Mouse (Mus musculus) stomach, embryonic 16.5 days (tissue): ENCODE data around the gene Zfyve27. TPM values are rescaled to one million over a fixed set of nuclear protein-coding genes. Genes with fewer than 3 reads are reported as not detected.

Source experiments
- ATAC-seq: fragments of 200-750 bp; cut with Nextera tagmentation; 2 replicates; pipeline ENCODE4 v1.8.0; 2017; ENCODE audit warnings: moderate number of reproducible peaks, moderate TSS enrichment; ENCODE audit not compliant: insufficient read depth, low FRiP score
- H3K27ac ChIP-seq: fragments of 300-500 bp; sonication (generic); 2 replicates; pipeline ENCODE4 v1.5.1; 2014; ENCODE audit warnings: low read length
- H3K27me3 ChIP-seq: fragments of 300-500 bp; sonication (generic); 2 replicates; pipeline ENCODE4 v1.6.1; 2014; ENCODE audit warnings: low read length, control low read depth, mixed read lengths; ENCODE audit not compliant: control insufficient read depth, insufficient read depth
- H3K36me3 ChIP-seq: fragments of 300-500 bp; sonication (generic); 2 replicates; pipeline ENCODE4 v1.6.1; 2014; ENCODE audit warnings: low read length; ENCODE audit not compliant: control insufficient read depth, insufficient read depth
- H3K4me1 ChIP-seq: fragments of 300-500 bp; sonication (generic); 2 replicates; pipeline ENCODE4 v1.6.1; 2014; ENCODE audit warnings: low read length, control low read depth, mixed read lengths; ENCODE audit not compliant: control insufficient read depth, insufficient read depth
- H3K4me2 ChIP-seq: fragments of 300-500 bp; sonication (generic); 2 replicates; pipeline ENCODE4 v1.6.1; 2014; ENCODE audit warnings: low read depth, low read length, mixed read lengths
- H3K4me3 ChIP-seq: fragments of 300-500 bp; sonication (generic); replicated peaks from 2 replicates; pipeline ENCODE4 v1.5.1; 2014; ENCODE audit warnings: mild to moderate bottlenecking, low read length
- H3K9ac ChIP-seq: fragments of 300-500 bp; sonication (generic); 2 replicates; pipeline ENCODE4 v1.6.1; 2014; ENCODE audit warnings: low read length
- H3K9me3 ChIP-seq: fragments of 300-500 bp; sonication (generic); replicated peaks from 2 replicates; pipeline ENCODE4 v1.6.1; 2016; ENCODE audit warnings: low read length, control low read depth; ENCODE audit not compliant: control insufficient read depth
- WGBS: fragments of 180-500 bp; shearing (Covaris S2); extraction: QIAGEN DNeasy Blood & Tissue Kit; methylation state at CpG from one replicate; pipeline ENCODE4 v1.1.7; 2014; 5-methylcytosine and 5-hydroxymethylcytosine counted together
- polyA plus RNA-seq: library from polyadenylated mRNA; unstranded; fragments of >200 nt; fragmentation: Nextera tagmentation; extraction: Ambion mirVana; gene quantifications from 2 replicates; pipeline ENCODE4 v1.2.1, GENCODE M21; 2015

Gene Zfyve27
- polyA plus RNA-seq, 1 experiment from 2014 or later = 23.8 TPM

DNA sequence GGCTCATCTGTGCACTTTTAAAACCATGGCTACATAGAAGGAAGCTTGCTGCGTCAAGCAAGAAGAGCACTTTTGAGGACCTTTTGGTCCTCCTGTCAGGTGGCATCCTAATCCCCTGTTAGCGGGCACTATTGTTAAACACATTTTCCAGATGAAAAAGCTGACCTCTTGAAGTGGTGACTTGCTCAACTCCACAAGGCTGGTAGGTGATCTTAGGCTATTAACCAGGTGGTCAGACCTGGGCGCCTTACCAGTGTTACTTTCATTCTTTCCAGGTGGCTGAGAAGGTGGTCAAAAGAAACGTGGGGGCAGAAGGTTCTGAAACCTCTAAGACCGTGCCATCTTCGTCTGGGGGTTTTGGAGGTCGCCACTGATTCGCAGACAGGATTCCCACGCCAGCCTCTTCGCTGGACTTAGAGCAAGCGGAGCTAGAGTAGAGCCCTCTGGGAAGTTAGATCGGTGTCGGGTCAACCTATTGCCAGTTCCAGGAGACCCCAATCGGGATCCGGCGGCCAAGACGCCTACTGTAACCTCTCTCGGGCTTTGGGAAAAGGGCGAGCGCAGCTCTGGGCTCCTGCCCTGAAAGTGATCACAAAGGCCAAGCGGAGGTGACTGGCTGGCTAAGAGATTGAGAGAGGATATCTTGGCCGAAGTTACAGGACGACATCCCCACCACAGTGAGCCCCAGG is 35.6 kb upstream of the Zfyve27 start:
- Histone ChIP-seq H3K36me3 (0 out of 2 replicates have a peak, but pooled peaks cover 11% of the 10 kb centered on the region), H3K27ac (peak overlapping the region; percentile 95), H3K9me3 (no peaks in the 10 kb centered on the region), H3K4me1 (peaks cover 12% of the 10 kb centered on the region), H3K27me3 (no peaks in the 10 kb centered on the region), H3K4me2 (peak overlapping the region; percentile 94), H3K9ac (peak overlapping the region; percentile 92), H3K4me3 (peak overlapping the region; percentile 86)
- ATAC-seq = no peak
- 5% methylated on average over 23 of the region's 23 CpGs for WGBS

DNA sequence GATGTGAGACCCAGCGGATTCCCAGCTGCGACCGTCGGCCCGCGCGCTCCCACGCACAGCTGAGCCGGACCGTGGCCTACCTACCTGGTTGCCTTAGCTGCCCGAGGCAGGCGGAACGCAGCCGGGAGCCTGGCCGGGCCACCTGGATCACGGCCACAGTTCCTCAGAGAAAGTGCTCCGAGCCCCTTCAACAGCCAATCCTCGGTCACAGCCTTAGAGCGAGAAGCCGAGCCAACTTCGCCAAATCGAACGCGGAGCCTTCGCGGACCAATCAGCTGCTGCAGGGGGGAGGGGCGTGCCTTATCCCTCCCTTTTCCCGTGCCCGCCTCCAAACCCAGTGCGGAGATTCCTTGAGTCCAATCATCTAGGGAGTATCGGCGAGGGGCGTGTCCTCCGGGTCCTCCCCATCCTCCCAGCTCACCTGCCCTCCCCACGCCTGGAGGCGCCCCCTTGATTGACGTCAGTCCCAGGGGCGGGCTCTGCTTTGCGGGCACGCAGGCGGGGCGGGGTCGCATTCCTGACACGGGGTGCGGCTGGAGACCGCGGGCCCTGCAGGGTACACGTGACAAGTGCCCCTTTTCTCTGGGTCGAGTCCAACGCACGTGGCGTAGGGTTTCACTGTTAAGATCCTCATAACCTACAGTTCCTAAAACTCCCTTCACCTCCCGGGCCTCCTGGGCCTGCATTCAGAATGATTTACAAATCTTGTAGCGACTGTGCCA is 34.8 kb upstream of the Zfyve27 start, which contains the start of gene Avpi1:
Avpi1 (minus strand) TSS at position 273 of the 722 bp plus-strand sequence.
- Histone ChIP-seq H3K27me3 (no peaks in the 10 kb centered on the region), H3K9ac (peak within 1 kb of the TSS; percentile 92), H3K9me3 (no peaks in the 10 kb centered on the region), H3K4me3 (peak within 1 kb of the TSS; percentile 86), H3K36me3 (0 out of 2 replicates have a peak, but pooled peaks cover 3% of the 10 kb centered on the region), H3K4me2 (peak within 1 kb of the TSS; percentile 94), H3K27ac (peak within 1 kb of the TSS; percentile 95), H3K4me1 (peaks cover 12% of the 10 kb centered on the region)
- peak; percentile 98 for ATAC-seq
- WGBS = under 1% methylated on average over 54 of the region's 54 CpGs

DNA sequence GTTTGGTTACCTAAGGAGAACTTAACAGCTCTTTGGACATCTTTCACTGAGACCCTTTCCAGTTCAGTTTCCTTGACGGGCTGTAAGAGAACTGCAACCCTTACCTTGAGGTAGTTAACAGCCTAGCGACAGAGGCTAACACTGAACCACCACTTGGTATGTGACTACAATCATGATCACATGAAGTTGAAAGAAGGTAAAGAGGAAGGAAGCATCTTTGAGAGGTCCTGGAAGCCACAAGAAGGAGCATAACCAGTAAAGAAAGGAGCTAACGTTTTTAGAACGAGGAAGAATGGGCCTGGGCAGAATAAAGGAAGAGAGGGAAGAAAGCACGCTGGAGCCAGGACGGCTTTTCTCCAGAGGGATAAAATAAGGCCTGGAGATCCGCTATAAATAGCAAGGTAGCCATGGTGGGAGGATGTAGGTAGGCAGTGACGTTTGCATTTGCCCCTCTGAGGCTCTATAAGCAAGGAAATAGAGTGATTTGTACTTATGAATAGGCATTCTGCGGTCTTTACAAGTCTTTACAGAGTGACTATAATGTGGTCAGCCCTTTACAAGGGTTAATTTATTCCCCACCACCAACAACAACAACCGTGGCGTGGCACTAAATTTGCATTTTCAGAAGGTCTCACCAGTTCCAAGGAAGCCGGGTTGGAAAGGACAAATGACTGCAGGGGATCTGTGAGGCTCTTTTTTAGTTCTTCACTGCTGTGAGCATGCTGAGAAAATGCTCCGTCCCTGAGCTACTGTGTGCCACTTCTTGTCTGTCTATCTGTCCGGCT is 34.0 kb upstream of the Zfyve27 start:
- WGBS = 38% methylated on average over 14 of the region's 14 CpGs
- Histone ChIP-seq H3K27me3 (no peaks in the 10 kb centered on the region), H3K36me3 (no peaks in the 10 kb centered on the region), H3K4me2 (peak overlapping the region; percentile 94), H3K4me1 (peaks cover 12% of the 10 kb centered on the region), H3K27ac (peak overlapping the region; percentile 94), H3K4me3 (peak overlapping the region; percentile 86), H3K9me3 (no peaks in the 10 kb centered on the region), H3K9ac (peak overlapping the region; percentile 49)
- no peak for ATAC-seq

DNA sequence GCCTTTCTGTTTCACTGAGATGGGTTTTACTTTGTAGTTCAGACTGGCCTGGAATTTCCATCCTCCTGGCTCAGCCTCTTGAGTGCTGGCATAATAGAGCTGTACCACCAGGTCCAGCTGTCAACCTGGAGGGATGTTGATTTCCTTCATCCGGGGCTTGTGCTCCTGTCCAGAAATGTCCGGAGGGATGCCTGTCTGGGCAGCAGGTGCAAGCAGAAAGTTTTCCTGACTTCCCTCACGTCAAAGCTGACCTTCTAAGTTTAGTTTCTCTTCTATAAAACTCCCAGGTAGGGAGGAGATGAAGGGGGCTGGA is 33.5 kb upstream of the Zfyve27 start:
- Histone ChIP-seq H3K36me3 (no peaks in the 10 kb centered on the region), H3K27ac (peak overlapping the region; percentile 94), H3K9me3 (no peaks in the 10 kb centered on the region), H3K4me3 (no peak overlapping the region), H3K4me1 (peaks cover 12% of the 10 kb centered on the region), H3K4me2 (no peak overlapping the region), H3K27me3 (no peaks in the 10 kb centered on the region), H3K9ac (no peak overlapping the region)
- 52% methylated on average over 3 of the region's 3 CpGs for WGBS
- no peak for ATAC-seq

DNA sequence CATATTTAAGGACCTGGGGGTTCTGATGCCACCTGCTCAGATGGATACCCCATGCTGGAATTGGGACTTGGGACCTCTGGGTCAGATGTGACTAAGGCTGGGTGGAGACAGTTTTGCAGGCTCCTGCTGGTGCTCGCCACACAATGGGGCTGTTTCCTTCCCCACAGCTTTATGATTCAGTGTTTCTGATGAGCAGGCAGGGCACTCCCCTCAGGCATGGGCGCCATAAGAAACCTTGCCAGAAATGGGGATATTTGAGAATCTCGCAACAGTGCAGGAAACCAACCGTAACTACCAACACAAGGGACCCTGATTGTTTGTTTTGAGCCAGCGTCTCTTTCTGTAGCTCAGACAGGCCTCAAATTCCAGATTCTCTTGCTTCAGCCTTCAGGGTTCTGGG is 32.6 kb upstream of the Zfyve27 start:
- Histone ChIP-seq H3K4me3 (no peak overlapping the region), H3K9me3 (no peaks in the 10 kb centered on the region), H3K27me3 (no peaks in the 10 kb centered on the region), H3K4me1 (peaks cover 12% of the 10 kb centered on the region), H3K9ac (no peak overlapping the region), H3K36me3 (no peaks in the 10 kb centered on the region), H3K4me2 (no peak overlapping the region), H3K27ac (peak overlapping the region; percentile 94)
- 55% methylated on average over 5 of the region's 5 CpGs for WGBS
- no peak for ATAC-seq

DNA sequence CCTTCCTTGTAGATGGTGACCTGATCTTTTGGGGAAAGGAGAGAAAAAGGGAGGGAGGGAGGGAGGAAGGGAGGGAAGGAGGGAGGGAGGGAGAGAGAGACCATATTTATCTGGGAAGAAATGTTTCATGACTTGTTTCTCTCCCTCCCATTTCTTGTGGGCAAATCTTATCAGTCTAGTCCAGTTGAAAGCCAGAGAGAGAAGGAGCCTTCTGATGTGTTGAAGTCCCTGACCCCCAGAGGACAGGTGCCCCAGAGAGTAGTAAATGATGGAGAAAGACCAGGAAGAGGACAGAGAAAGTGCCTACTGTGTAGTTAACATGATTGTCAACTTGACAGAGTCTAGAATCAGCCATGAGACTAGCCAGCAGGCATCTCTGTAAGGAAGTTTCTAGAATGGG is 28.7 kb upstream of the Zfyve27 start:
- Histone ChIP-seq H3K4me2 (no peak overlapping the region), H3K9me3 (no peaks in the 10 kb centered on the region), H3K27ac (no peak overlapping the region), H3K4me3 (no peak overlapping the region), H3K27me3 (no peaks in the 10 kb centered on the region), H3K36me3 (no peaks in the 10 kb centered on the region), H3K9ac (no peak overlapping the region), H3K4me1 (peaks cover 4% of the 10 kb centered on the region; the same call in 1 of the 2 replicates)
- no peak for ATAC-seq

DNA sequence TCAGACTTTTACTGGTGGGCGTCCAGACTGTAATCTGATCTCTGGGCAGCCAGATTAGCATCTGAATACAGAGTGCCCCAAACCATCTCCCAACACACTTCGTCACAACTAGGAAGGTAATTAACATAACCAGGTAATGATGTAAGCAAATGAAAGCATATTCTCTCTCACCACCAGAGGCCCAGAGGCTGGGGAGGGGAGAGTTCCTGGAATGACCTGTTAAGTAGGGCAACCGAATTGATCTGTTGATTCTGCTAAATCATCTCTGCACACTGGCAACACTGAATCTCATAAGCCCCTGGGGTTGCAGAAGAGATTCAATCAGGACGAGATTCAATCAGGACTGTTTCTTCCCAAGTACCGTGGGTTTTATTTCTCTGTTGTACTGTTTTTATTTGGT is 27.6 kb upstream of the Zfyve27 start:
- Histone ChIP-seq H3K27me3 (no peaks in the 10 kb centered on the region), H3K4me1 (no peaks in the 10 kb centered on the region), H3K27ac (no peak overlapping the region), H3K9ac (no peak overlapping the region), H3K4me3 (no peak overlapping the region), H3K9me3 (no peaks in the 10 kb centered on the region), H3K36me3 (no peaks in the 10 kb centered on the region), H3K4me2 (no peak overlapping the region)
- 33% methylated on average over 5 of the region's 5 CpGs for WGBS
- ATAC-seq = no peak

DNA sequence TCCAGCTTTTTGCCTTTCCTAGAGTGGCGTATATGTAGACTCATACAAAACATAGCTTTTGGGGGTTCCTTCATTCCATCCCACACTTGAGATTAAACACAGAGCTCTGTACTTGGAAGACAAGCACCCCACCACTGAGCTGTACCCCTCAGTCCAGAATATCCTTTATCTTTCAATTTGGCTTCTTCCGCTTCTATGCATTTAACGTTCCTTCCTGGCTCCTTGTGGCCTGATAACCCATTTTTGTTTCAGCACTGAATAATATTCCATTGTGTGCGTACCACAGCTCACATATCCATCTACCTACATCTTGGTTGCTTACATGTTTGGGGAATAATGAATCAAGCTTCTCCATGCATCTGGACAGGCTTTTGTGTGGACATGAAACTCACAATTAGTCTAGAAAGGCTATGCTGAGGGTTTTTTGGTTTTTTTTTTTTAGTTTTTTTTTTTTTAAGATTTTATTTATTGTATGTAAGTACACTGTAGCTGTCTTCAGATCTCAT is 26.5 kb upstream of the Zfyve27 start:
- H3K4me1 ChIP-seq = no peaks in the 10 kb centered on the region
- no peaks in the 10 kb centered on the region for H3K27me3 ChIP-seq
- H3K36me3 ChIP-seq = no peaks in the 10 kb centered on the region
- no peak overlapping the region for H3K9ac ChIP-seq
- H3K4me3 ChIP-seq = no peak overlapping the region
- ATAC-seq = no peak
- WGBS = 90% methylated on average over 4 of the region's 4 CpGs
- no peaks in the 10 kb centered on the region for H3K9me3 ChIP-seq
- H3K4me2 ChIP-seq = no peak overlapping the region
- H3K27ac ChIP-seq = no peak overlapping the region
